Mouse (Mus musculus) left cerebral cortex, postnatal 36 days (tissue): Measurements from ENCODE around the gene 1190005I06Rik. TPM values are rescaled to one million over a fixed set of nuclear protein-coding genes. Genes with fewer than 3 reads are reported as not detected.
A peak's percentile ranks its signal among the peaks of the same experiment; 100 is the strongest.
"Not testable (repeated sequence)": the region's sequence is repeated elsewhere in the genome, so short reads cannot be mapped to it uniquely, and the experiment has no call there.

Experiments
- DNase-seq, 2 experiments: peaks; one replicate each; pipeline ENCODE4 v3.0.0; 2021 to 2022; ENCODE audit warnings: low spot score in 2 of 2, mixed read lengths in 1 of 2
- intact Hi-C: fragments of 180-260 bp; cut with DNase I; formaldehyde crosslinking; loops from one replicate; pipeline ENCODE4 v1.15.1; 2025
- total RNA-seq, 2 experiments: library from RNA; stranded (reverse); gene quantifications; 2 replicates each; pipeline ENCODE4 v1.2.3; 2021

The 1190005I06Rik gene
- total RNA-seq: 10 to 100 TPM in 1 of 2 experiments, 1 to 10 TPM in 1; 9.4 to 13.4 TPM

DNA sequence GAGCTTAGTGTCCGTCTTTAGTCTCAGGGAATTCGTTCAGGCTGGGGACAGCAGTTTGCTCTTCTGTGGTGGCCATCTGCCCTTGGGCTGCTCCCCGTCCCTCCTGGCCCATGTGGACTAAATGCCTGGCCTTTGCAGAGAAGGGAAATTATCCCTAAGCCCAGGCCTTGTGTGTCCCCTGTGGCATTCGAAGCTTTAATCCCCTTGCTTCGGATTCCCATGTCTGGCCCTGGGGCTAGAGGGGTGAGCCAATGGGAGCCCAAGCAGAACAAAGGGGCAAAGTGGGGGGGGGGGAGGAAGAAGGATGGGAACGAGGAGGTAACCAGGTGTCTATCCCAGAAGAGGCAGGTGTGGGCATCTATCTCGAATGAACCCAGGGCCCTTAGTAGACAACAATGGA lies at the start of gene 1190005I06Rik:
Gene 1190005I06Rik, minus strand, starts transcription at position 101 of the 400 bp plus-strand sequence.
- intact Hi-C loops: no loop called here

DNA sequence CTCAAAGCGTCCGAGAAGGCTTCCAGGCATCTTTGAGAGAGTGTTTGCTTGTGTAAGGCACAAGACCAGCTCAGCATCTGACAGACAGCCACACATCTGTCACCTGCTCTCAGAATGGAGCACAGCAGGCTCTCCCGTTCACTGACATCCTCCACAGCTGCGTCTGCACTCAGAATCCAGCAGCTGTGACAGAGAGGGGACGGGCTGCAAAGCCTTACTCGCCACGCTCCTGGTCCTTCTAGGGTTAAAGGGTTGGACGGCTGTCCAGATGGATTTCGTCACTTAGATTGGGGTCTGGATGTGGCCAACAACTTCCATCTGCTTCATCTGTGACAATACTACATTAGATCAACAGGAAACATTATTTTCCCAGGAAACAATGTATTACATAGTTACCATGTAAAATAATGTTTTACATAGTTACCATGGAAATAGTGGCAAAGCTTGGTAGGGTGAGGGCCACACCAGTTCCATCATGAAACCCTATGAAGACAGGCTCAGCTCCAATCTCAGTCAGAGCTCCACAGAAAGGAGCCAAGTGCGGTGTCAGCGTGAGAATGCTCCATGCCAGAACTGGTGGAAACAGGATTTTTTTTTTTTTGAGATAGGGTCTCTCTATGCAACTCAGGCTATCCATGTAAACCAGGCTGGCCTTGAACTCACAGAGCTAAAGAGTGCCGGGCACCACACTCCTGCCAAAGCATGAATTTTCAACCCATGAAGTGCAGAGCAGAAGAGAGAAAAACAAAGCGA lies 49.1 kb upstream of the 1190005I06Rik start:
- intact Hi-C loops: no loop called here
- DNase-seq: no peak

More for the DNA sequence above, at the start of gene 1190005I06Rik:
- DNase-seq: no peak

DNA sequence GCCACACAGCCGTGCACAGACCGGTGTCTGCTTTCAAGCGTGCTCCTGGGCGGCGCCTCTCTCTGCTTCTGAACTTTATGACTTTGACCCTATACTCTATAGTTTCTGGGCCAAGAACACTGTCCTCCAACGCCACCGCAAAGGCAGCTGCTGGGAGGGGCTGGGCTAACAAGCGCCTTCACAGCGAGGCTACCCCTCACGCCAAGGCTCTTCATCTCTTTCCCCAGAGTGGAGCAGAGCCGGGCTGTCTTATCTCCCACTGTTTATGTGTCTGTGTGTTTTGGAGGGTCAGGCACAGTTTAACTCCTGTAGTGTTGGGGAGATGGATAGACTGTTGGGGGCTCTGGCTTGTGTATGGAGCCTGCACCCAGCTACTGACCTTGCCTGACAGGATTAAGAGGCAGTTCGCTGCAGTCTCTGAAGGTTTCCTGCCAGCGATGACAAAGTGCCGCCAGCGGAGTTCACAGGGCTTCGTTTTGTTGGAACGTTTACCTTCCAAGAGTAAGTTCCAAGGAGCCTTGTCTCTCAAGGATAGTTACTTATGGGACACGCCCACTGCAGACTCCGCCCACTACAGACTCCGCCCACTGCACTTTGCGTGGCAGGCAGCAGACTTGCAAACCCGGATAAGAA lies 46.5 kb upstream of the 1190005I06Rik start:
- intact Hi-C loops: no loop called here
- no peak for DNase-seq

DNA sequence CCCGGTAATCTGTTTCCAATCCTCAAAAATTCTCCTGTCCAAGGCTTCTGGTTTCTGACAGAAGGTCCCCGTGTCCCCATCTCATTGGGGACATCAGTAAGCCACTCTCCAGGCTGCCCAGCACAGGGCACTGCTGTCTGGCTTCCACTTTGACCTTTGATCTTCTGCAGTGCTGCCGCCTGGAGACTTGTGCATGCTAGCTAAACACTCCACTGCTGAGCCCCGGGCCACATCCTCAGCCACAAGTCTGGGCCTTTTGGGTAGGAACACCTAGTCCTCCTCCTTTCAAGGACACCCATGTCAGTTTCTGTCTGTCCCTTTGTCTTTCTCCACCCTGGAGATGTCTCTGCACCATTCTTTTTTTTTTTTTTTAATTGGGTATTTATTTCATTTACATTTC lies 45.5 kb upstream of the 1190005I06Rik start:
- intact Hi-C loops: no loop called here

DNA sequence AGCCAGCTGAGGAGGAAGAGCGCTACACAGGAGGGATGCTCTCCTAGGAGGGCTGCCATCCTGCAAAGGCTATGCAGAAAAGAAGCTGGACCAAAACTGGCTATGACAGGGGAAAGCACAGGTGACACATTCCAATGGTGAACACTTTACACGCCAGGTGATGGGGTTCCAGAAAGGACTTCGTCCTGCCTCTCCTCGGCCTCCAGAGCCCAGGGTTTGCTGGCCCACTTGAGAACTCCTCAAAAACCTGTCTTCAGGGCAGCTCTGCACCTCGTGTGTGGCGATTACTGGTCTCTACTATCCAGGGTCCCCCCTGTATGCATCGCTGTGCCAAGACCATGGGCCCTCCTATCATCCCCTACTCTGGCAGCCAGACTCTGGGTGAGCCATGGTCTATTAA lies 41.1 kb upstream of the 1190005I06Rik start:
- no peak for DNase-seq
- intact Hi-C loops: no loop called here

More for the DNA sequence above, 45.5 kb upstream of the 1190005I06Rik start:
- no peak for DNase-seq

DNA sequence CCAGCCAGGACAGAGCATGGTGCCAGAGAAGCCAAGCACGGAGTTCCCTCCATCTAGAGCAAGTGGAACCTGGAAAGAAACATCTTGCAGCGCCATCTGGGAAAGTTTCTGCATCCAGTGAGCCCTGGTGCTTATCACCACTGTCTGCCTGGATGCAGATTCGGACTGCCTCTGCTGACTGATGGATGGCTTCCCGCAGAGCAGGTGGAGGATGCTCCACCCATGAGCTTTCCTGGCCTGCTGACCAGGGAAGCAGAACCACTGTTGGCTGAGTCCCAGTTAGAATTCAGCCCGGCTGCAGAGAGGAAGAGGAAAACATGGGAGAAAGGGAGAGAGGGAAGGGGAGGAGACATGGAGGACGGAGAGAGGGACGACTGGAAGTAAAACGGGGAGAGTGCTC lies 40.4 kb upstream of the 1190005I06Rik start:
- no peak for DNase-seq
- intact Hi-C loops: no loop called here

DNA sequence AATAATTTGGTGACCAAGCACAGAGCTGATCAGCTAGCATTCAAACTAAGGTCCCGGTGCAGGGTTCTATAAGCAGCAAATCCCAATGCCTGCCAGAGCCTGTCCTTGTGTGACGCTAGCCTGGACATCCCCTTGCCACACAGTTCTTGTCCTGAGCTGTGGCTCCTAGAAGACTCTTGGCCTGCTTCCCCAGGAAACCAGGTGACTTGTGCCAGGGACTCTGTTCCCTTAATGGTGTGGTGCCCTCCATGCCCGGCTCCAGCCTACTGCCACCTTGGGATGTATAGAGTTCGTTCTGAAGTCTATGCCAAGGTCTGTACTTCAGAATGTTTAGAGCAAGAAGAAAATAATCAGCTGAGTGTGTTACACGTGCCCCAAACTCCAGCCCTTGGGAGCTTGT lies 39.1 kb upstream of the 1190005I06Rik start:
- intact Hi-C loops: no loop called here
- no peak for DNase-seq

DNA sequence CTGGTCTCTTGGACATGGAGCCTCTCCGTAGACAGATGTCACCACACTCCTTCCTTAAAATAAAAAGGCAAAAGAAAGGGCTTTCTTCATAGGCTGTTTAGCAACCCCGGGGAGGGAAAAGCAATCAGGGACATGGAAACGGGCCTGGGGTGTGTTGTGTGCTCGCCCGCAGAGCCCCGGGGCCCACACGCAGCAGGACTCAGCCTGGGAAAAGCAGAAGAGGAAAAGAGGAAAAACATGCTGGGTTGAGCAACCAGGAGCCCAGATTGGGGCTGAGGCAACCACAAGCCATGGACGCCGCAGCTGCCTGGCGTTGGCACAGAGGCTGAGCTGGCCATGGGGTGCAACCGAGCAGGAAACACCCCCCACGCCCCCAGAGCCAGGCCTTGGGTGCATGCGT lies 38.6 kb upstream of the 1190005I06Rik start:
- no peak for DNase-seq

DNA sequence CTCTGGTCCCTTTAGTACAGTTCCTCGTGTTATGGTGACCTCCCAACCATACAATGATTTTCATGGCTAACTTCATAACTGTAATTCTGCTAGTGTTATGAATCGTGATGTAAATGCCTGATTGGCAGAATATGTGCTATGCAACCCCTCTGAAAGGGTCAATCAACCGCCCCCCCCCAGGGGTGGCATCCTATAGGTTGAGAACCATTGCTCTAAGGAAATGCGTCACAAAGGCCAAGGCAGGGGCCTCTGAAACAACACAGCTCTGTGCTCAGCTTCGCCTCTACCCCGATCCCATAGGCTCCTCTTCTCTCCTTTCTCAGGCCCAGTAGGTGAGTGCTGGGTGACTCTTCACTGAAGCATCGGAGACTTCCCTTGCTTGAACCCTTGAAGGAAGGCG lies 38.2 kb upstream of the 1190005I06Rik start:
- no peak for DNase-seq
- intact Hi-C loops: no loop called here

More for the DNA sequence above, 38.6 kb upstream of the 1190005I06Rik start:
- intact Hi-C loops: no loop called here

DNA sequence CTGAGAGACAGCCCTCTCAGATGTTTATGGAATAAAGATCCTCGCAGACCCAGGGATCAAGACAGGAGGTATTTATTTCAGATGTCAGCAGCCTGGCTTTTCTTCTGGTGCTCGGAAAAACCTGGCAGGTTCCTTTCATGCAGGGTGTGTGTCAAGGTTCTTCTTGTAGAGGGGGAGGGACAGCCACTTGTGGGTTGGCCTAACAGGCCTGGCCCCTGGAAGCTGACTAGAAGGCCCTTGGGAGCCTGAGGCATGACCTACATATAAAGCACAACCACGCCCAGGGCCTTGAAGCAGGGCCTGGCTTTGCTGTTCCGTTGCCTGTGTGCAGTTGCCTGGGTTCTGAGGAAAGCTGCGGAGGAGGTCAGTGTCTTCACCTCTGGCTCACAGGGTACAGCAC lies 37.7 kb upstream of the 1190005I06Rik start:
- intact Hi-C loops: no loop called here
- no peak for DNase-seq

DNA sequence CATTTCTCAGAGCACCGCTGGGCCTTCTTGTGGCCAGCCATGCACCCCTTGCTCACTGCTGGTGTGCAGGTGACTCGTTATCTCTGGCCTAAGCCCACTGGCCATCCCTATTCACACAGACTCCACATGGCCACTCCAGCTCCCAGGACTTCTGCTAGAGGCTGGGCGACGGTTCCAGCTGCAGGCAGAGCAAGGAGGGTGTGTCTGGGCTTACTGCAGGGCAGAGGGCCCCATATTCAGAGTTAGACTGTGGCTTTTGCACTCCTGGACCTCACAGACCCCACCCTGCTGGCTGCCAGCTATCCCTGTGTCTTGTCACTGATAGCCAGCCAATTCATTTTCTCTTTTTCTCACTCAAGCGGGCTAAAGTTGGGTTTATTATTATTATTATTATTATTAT lies 36.6 kb upstream of the 1190005I06Rik start:
- DNase-seq: no peak
- intact Hi-C loops: loop anchor here (5.0 kb wide), 1 partner anchor 53 kb away; the partner anchor contains the start of gene Irf8

DNA sequence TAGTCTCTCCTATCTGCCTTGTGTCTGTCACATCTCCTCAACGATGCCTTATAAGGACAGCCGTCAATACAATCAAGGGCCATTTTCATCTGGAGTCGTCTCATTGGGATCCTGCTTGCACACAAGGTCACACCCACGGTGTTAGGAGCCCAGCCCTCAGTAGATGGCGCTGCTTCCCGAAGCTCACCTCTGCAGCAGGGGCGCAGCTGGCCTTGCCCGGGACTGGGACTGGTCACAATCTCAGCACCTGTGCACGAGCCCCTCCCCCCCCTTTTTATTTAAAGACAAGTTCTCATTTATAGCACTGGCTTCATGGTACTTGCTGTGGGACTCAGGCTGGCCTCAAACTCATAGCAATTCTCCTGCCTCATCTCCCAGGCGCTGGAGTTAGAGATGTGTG lies 36.2 kb upstream of the 1190005I06Rik start:
- intact Hi-C loops: loop anchor here (1.0 to 5.0 kb wide), 2 partner anchors 54 to 113 kb away; partner anchors contain the start of gene Irf8
- DNase-seq: peak in 1 of 2 experiments; percentile 37

DNA sequence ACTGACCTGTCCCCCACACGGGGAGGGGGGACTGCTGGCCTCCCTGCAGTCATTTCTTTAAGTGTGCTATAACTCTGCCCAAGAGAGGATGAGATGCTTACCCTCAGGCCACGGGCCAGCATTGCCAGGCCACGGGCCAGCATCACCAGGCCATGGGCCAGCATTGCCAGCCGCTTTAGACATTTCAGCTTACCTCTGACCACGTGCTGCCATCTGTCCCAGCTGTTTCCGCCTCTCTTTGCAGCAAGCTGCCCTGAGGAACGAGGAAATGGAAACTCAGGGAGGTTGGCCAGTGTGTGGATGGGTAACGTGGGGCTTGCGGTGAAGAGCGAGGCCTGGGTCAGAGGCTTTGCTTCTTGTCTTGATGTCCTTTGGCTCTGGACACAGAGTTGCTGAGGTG lies 33.7 kb upstream of the 1190005I06Rik start:
- no peak for DNase-seq
- intact Hi-C loops: loop anchor here (5.0 kb wide), 1 partner anchor 56 kb away; the partner anchor contains the start of gene Irf8

DNA sequence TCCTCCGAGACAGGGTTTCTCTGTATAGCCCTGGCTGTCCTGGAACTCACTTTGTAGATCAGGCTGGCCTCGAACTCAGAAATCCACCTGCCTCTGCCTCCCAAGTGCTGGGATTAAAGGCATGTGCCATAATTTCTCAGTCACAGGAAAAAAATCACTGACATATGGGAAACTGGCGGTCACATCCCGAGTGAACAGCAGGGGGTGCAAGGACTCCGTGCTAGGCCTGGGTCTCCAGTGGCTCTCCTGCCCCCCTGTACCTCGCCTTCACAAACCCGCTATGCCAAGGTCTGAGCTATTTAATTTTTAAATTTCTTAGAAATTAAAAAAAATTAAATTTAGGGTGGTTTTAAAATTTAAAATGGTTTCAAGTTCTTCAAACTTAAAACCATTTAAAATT lies 33.0 kb upstream of the 1190005I06Rik start:
- DNase-seq: not testable (repeated sequence)
- intact Hi-C loops: loop anchor here (5.0 kb wide), 1 partner anchor 57 kb away; the partner anchor contains the start of gene Irf8

DNA sequence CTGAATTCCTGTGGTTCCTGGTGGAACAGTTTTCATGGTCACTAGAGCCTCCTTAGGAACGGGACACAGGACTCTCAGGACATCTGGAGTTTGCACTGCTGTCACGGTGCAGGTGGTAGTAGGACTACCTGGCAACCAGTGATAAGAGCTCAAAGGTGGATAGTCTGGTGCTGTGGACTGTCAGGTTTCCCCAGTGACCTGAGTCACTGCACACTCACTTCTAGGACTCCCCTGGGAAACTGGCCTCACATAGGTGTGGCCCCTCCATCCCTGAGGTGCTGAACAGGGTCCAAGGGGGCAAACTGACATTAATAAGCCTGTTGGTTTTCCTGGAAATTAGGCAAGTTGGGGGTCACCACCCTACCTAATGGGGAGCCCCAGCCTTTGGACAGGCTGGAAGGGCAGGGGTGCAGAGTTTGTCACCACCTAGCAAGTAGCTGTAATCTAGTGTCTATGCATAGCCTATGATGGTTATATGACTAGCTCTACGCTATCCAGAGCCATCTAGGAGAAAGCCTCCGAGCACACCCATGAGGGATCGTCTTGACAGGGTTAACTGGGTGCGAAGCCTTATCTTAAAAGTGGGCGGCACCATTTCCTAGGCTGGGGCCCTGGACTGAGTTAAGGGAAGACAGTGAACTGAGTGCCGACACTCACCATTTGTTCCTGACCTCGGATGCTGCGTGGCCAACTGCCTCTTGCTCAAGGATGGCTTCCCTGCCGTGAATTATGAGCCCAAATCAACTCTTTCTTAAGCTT lies 32.4 kb upstream of the 1190005I06Rik start:
- intact Hi-C loops: loop anchor here (5.0 kb wide), 2 partner anchors 57 to 412 kb away; partner anchors contain the start of gene Irf8
- DNase-seq: no peak

DNA sequence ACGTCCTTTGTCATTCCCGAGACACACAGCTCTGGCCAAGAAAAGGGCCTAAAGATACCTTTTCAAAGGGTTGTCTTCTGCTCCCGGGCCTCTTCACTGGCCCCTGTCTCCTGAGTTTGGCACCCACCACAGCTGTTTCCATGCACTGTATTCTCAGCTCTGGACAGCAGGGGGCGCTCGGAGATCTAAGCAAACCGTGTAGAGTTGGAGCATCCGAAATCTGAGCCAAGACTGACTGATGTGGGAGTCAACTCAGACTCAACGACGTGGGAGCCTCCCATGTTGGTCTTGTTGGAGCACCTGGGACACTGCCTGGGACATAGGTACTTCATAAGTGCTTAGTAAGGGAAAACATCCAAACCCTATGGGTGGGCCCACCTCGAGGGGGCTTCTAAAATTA lies 31.0 kb upstream of the 1190005I06Rik start:
- DNase-seq: peak; percentile 69 to 78
- intact Hi-C loops: loop anchor here (1.0 to 5.0 kb wide), 2 partner anchors 118 to 414 kb away; no protein-coding TSS in a partner anchor

DNA sequence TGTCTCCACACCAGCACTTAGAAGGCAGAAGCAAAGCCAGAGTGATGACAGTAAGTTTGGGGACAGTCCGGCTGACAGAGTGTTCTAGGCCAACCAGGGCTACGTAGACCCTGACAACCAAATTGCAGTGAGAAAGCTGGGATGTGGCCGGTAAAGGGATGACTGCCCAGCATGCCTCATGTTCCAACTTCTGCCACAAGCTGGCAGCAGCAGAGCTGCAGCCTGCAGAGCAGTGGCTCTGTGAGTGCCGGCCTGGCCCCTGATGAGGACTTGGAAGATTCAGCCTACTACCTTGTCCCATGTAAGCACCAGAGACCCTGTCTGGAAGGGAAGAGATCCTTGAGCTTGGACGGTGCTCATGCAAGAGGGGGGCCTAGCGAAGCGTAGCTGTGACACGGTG lies 28.3 kb upstream of the 1190005I06Rik start:
- intact Hi-C loops: loop anchor here (5.0 kb wide), 1 partner anchor 417 kb away; no protein-coding TSS in a partner anchor
- DNase-seq: no peak

DNA sequence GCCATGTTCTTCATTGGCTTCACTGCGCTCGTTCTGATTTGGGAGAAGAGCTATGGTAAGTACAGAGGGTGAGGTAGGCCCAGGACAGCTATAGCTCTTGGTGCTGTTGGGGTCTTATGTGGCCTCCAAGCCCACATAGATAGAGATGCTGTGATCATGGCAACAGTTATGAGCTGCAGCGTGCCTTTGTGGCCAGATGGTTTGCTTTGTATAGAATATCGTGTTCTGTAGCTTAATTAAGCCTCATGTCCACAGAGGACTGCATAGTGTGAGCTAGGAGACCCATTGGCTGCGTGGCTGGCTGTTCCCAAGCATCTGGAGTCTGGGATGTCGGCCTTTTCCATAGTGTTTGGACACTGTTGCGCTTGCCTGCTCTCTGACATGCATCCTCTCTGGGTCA lies 25.9 kb upstream of the 1190005I06Rik start:
- intact Hi-C loops: no loop called here
- peak in 1 of 2 experiments; percentile 44 for DNase-seq

DNA sequence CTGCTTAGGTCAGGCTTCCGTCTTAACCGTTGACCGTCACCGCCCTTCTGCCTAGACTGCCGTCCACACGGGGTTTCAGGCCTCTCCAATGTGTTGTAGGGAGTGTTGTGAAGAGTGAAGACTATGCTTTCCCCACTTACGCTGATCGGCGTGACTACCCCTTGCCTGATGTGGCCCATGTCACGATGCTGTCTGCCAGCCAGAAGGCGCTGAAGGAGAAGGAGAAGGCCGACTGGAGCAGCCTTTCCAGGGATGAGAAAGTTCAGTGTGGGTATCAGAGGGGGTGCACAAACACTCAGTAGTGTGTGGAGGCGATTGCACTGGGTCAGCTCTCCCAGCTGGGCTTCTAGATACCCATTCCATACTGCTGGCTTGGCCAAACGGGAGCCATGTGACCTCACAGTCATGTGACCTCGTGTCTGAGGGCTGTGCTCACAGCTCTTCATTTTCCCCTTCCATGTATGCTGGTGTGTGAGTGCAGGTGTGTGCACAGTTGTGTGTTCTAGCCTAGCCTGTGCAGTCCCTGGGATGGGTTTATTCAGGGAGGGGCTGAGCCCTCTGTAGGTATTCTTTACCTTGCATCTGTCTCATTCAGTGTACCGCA lies 25.3 kb upstream of the 1190005I06Rik start:
- intact Hi-C loops: no loop called here
- DNase-seq: no peak
